Mouse (Mus musculus): ENCODE data around the gene Aldh5a1.

DNA sequence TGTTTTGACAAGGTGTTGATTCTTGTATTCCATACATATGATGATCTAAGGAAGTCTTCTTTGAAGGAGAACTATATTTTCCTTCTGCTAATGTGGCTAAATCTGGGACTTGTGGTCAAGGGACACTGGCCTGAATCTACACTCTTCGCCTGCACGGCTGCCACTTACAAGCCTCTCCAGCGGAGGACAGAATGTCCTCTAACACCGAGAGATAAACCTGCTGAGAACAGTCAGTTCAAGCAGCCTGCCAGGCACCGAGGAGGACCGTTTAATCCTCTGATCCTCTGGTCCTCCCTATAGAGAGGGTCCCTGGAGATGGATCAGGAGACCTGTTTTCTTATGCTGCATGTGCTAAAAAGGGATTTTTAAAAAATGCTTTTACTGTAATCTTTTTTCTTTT lies 34.0 kb downstream of the Aldh5a1 start:
- TF ChIP-seq POLR2A (IDR thresholded peaks at IDR 0.05; ENCODE audit: low read depth, low read length): no peak
- no peak for TF ChIP-seq CTCF (IDR thresholded peaks at IDR 0.05; ENCODE audit: extremely low read depth, insufficient read length, insufficient replicate concordance, low read depth, low read length)
